ENCODE assay signal across 26 mouse cellular contexts in genomic region chr16:64876631-64877265, GRCm38 (mm10). TPM values are rescaled to one million over a fixed set of nuclear protein-coding genes. Genes with fewer than 3 reads are reported as not detected.
DNase-seq lines count a peak whose midpoint lies in the region; ATAC-seq and TF ChIP-seq lines count a peak whose summit lies in the region.
"Had no signal": no experiment of that assay in that cellular context is flagged by ENCODE, and none has a peak within 500 bp of the region (broad histone marks: within the 10 kb centered on the region; RNA-seq: fewer than 3 reads in every experiment).

No protein-coding gene starts in this region.

- no peaks in the 10 kb centered on the region for H3K36me3 ChIP-seq in lung, postnatal 0 days (ENCODE audit: insufficient read depth, low read length)
- H3K36me3 ChIP-seq in CH12.LX (replicated peaks in 1 of 2; ENCODE audit: control insufficient read depth in 1 of 2, insufficient read depth in 1 of 2, low read length in 1 of 2) (no peaks in the 10 kb centered on the region), MEL (ENCODE audit: control insufficient read depth in 1 of 2, insufficient read depth in 2 of 2, low read length in 2 of 2) (peaks cover 0 to 22% of the 10 kb centered on the region in 2 experiments; a peak in 2 of 4 replicates)
- no peaks in the 10 kb centered on the region for H3K36me3 ChIP-seq in intestine, postnatal 0 days (ENCODE audit: control insufficient read depth, insufficient read depth)
- H3K36me3 ChIP-seq: embryonic facial prominence, embryonic 12.5 days; heart, embryonic 12.5 days; limb, embryonic 13.5 days; midbrain, embryonic 12.5 days; neural tube, embryonic 13.5 days had no signal

- no peaks in the 10 kb centered on the region for H3K4me1 ChIP-seq in lung, postnatal 0 days (ENCODE audit: insufficient read depth, low read depth, low read length)
- H3K4me1 ChIP-seq in CH12.LX (ENCODE audit: control insufficient read depth in 1 of 2, insufficient read depth in 2 of 2) (peaks cover 3 to 20% of the 10 kb centered on the region in 2 experiments; a peak in 3 of 4 replicates), MEL (ENCODE audit: control insufficient read depth in 1 of 2, insufficient read depth in 2 of 2, low read length in 2 of 2) (peaks cover 3 to 13% of the 10 kb centered on the region in 2 experiments)
- H3K4me1 ChIP-seq in intestine, postnatal 0 days (replicated peaks; ENCODE audit: control insufficient read depth, insufficient read depth, low read length), result no peaks in the 10 kb centered on the region
- H3K4me1 ChIP-seq: embryonic facial prominence, embryonic 12.5 days; heart, embryonic 12.5 days; limb, embryonic 13.5 days had no signal

- H3K9me3 ChIP-seq in lung, postnatal 0 days (ENCODE audit: low read length), result no peaks in the 10 kb centered on the region
- no peaks in the 10 kb centered on the region for H3K9me3 ChIP-seq in CH12.LX (replicated peaks; ENCODE audit: low read length)
- no peaks in the 10 kb centered on the region for H3K9me3 ChIP-seq in MEL (replicated peaks; ENCODE audit: insufficient read depth, low read length)
- no peaks in the 10 kb centered on the region for H3K9me3 ChIP-seq in intestine, postnatal 0 days (ENCODE audit: control insufficient read depth)
- H3K9me3 ChIP-seq: embryonic facial prominence, embryonic 12.5 days; heart, embryonic 12.5 days; limb, embryonic 13.5 days; megakaryocyte, embryonic 14.5 days; midbrain, embryonic 12.5 days; neural tube, embryonic 13.5 days had no signal

- in situ Hi-C loops in CH12.LX (cut with MboI; ENCODE audit: low pct_ligation_motif_present, low pct_unique_long_range_greater_than_20kb, low sequenced_read_pairs), result loop anchor here (5.0 kb wide), 1 partner anchor 109 kb away; no protein-coding TSS in a partner anchor

- no peak for DNase-seq in lung, postnatal 0 days (ENCODE audit: low spot score)
- DNase-seq in lung, postnatal 14 days, result no peak
- DNase-seq in CH12.LX (ENCODE audit: extremely low read depth) (no peak), MEL (ENCODE audit: low read depth, low spot score) (peak; percentile 43)
- DNase-seq in adrenal gland, postnatal 36 days, result no peak
- DNase-seq: adrenal gland, adult 8-10 months; cerebellum, adult 11 months; cerebellum, adult 9-11 months; embryo, embryonic 11 days; heart, postnatal 4 days; kidney, adult 11 months; kidney, postnatal 25 days; thymus, adult 2 months; thymus, postnatal 36 days had no signal

- dilution Hi-C loops in CH12.LX (cut with MboI; ENCODE audit: extremely low pct_ligation_motif_present, extremely low pct_unique_long_range_greater_than_20kb, low sequenced_read_pairs), result no loop called here

- no peaks in the 10 kb centered on the region for H3K27me3 ChIP-seq in lung, postnatal 0 days (replicated peaks; ENCODE audit: insufficient read depth, low read length)
- H3K27me3 ChIP-seq in CH12.LX (replicated peaks), result no peaks in the 10 kb centered on the region
- H3K27me3 ChIP-seq in MEL (ENCODE audit: control insufficient read depth in 1 of 2, insufficient read depth in 2 of 2, low read length in 2 of 2), result no peaks in the 10 kb centered on the region
- H3K27me3 ChIP-seq in intestine, postnatal 0 days (replicated peaks; ENCODE audit: control insufficient read depth, insufficient read depth, low read length), result no peaks in the 10 kb centered on the region
- H3K27me3 ChIP-seq: embryonic facial prominence, embryonic 12.5 days; heart, embryonic 12.5 days; limb, embryonic 13.5 days; megakaryocyte, embryonic 14.5 days; midbrain, embryonic 12.5 days; neural tube, embryonic 13.5 days had no signal

- TF ChIP-seq RAD21 in CH12.LX (IDR thresholded peaks at IDR 0.05; ENCODE audit: low read depth, low read length) (no peak), MEL (IDR thresholded peaks at IDR 0.05; ENCODE audit: low read depth, low read length) (no peak)

- TF ChIP-seq CTCF in lung, postnatal 0 days (IDR thresholded peaks at IDR 0.05), result no peak
- TF ChIP-seq CTCF in CH12.LX (conservative IDR thresholded peaks at IDR 0.05 in 1 of 2, IDR thresholded peaks at IDR 0.05 in 1 of 2; ENCODE audit: low read depth in 2 of 2, low read length in 2 of 2) (no peak), MEL (IDR thresholded peaks at IDR 0.05 in 2 of 3, conservative IDR thresholded peaks at IDR 0.05 in 1 of 3; ENCODE audit: control insufficient read depth in 1 of 3, insufficient read depth in 1 of 3, low read depth in 2 of 3, low read length in 3 of 3, poor library complexity in 1 of 3, severe bottlenecking in 1 of 3) (no peak)
- TF ChIP-seq CTCF in intestine, postnatal 0 days (IDR thresholded peaks at IDR 0.05; ENCODE audit: low read depth), result no peak

- no peak overlapping the region for H3K4me3 ChIP-seq in lung, postnatal 0 days (ENCODE audit: low read depth, low read length)
- H3K4me3 ChIP-seq in CH12.LX (replicated peaks in 1 of 3; ENCODE audit: low read depth in 2 of 3, low read length in 2 of 3, poor library complexity in 1 of 3) (no peak overlapping the region), MEL (ENCODE audit: control insufficient read depth in 1 of 2, insufficient read depth in 1 of 2, low read depth in 2 of 2, low read length in 2 of 2) (no peak overlapping the region)
- no peak overlapping the region for H3K4me3 ChIP-seq in intestine, postnatal 0 days (ENCODE audit: low read depth, low read length)
- H3K4me3 ChIP-seq: embryonic facial prominence, embryonic 12.5 days; heart, embryonic 12.5 days; left cerebral cortex, adult 2 months; limb, embryonic 13.5 days; megakaryocyte, embryonic 14.5 days; midbrain, embryonic 12.5 days; neural tube, embryonic 13.5 days had no signal

- H3K9ac ChIP-seq in lung, postnatal 0 days (replicated peaks; ENCODE audit: low read depth), result no peak overlapping the region
- H3K9ac ChIP-seq in CH12.LX (ENCODE audit: insufficient read depth, low read depth) (no peak overlapping the region), MEL (ENCODE audit: control insufficient read depth, low read depth, low read length, poor library complexity, severe bottlenecking) (0 out of 2 replicates have a peak overlapping the region, but pooled peaks have one; percentile 16)
- no peak overlapping the region for H3K9ac ChIP-seq in intestine, postnatal 0 days (ENCODE audit: low read depth, low read length)
- H3K9ac ChIP-seq: embryonic facial prominence, embryonic 12.5 days; heart, embryonic 12.5 days; hindbrain, embryonic 14.5 days; limb, embryonic 13.5 days; midbrain, embryonic 12.5 days; neural tube, embryonic 13.5 days had no signal

- no peak overlapping the region for H3K4me2 ChIP-seq in lung, postnatal 0 days (replicated peaks; ENCODE audit: low read depth, low read length)
- no peak overlapping the region for H3K4me2 ChIP-seq in CH12.LX (ENCODE audit: insufficient read depth, low read depth, poor library complexity, severe bottlenecking)
- H3K4me2 ChIP-seq in intestine, postnatal 0 days (replicated peaks; ENCODE audit: low read depth), result no peak overlapping the region
- H3K4me2 ChIP-seq: embryonic facial prominence, embryonic 12.5 days; heart, embryonic 12.5 days; hindbrain, embryonic 14.5 days; limb, embryonic 13.5 days; liver, embryonic 11.5 days; midbrain, embryonic 12.5 days; neural tube, embryonic 13.5 days had no signal

- H3K79me2 ChIP-seq in CH12.LX (replicated peaks; ENCODE audit: control insufficient read depth, extremely low read depth, insufficient read depth, poor library complexity, severe bottlenecking), result no peaks in the 10 kb centered on the region
- peaks cover 3% of the 10 kb centered on the region; the same call in 1 of the 2 replicates for H3K79me2 ChIP-seq in MEL (ENCODE audit: control insufficient read depth, insufficient read depth, low read length, poor library complexity)

- no peak for TF ChIP-seq POLR2A in CH12.LX (IDR thresholded peaks at IDR 0.05; ENCODE audit: low read depth, low read length)
- no peak for TF ChIP-seq POLR2A in MEL (IDR thresholded peaks at IDR 0.05; ENCODE audit: control insufficient read depth in 1 of 2, insufficient read depth in 1 of 2, low read depth in 1 of 2, low read length in 2 of 2, poor library complexity in 1 of 2)

- WGBS in lung, postnatal 0 days, result 59% methylated on average over 4 of the region's 4 CpGs
- WGBS in intestine, postnatal 0 days, result 77% methylated on average over 4 of the region's 4 CpGs

- no peak for ATAC-seq in lung, postnatal 0 days
- peak; percentile 21; the same call in 1 of the 2 replicates for ATAC-seq in neutrophil, adult 5-6 weeks (ENCODE audit: extremely low read depth, insufficient number of reproducible peaks, low FRiP score, poor library complexity, severe bottlenecking)
- no peak for ATAC-seq in intestine, postnatal 0 days
- ATAC-seq: forebrain, embryonic 16.5 days had no signal

- no peak for TF ChIP-seq EP300 in lung, postnatal 0 days (IDR thresholded peaks at IDR 0.05)
- no peak for TF ChIP-seq EP300 in CH12.LX (IDR thresholded peaks at IDR 0.05; ENCODE audit: low read length)
- no peak for TF ChIP-seq EP300 in MEL (IDR thresholded peaks at IDR 0.05; ENCODE audit: low read depth in 1 of 2, low read length in 2 of 2)

- H3K27ac ChIP-seq in lung, postnatal 0 days (ENCODE audit: low read length), result peak overlapping the region; percentile 3; the same call in 1 of the 2 replicates
- H3K27ac ChIP-seq in CH12.LX (ENCODE audit: insufficient read depth, low read depth), result no peak overlapping the region
- peak overlapping the region; percentile 2; the same call in 1 of the 2 replicates for H3K27ac ChIP-seq in MEL (ENCODE audit: control insufficient read depth, low read depth, low read length)
- no peak overlapping the region for H3K27ac ChIP-seq in intestine, postnatal 0 days (ENCODE audit: low read depth, low read length)
- H3K27ac ChIP-seq: embryonic facial prominence, embryonic 12.5 days; hindbrain, embryonic 14.5 days; left cerebral cortex, adult 2 months; limb, embryonic 13.5 days; midbrain, embryonic 12.5 days; neural tube, embryonic 13.5 days had no signal

RNA-seq across cellular contexts. Expression of gene Cggbp1, which starts 25.0 kb away (rescaled TPM):
- 45.8 and 53.6 TPM in 2 replicates for polyA plus RNA-seq in lung, postnatal 0 days (2015; fragmentation: Nextera tagmentation; extraction: Ambion mirVana)
- total RNA-seq in CH12.LX (2012; rRNA removed), result 38.5 and 42.1 TPM in 2 replicates
- total RNA-seq in CH12.LX (2014; rRNA removed), result 71.1 and 88.5 TPM in 2 replicates
- polyA plus RNA-seq in CH12.LX (2012; ENCODE audit: insufficient read length, low read depth), result 82.6 and 86.5 TPM in 2 replicates
- 35.1 and 36.3 TPM in 2 replicates for total RNA-seq in MEL (2012; rRNA removed)
- 10 to 100 TPM; 62.2 to 65.5 TPM for polyA plus RNA-seq in MEL (2012; ENCODE audit: insufficient read depth in 1 of 2, insufficient read length in 2 of 2, low read depth in 1 of 2, low replicate concordance in 2 of 2, missing spikeins in 1 of 2)
- total RNA-seq in neutrophil, adult 5-6 weeks (2017), result 102 and 103 TPM in 2 replicates
- 100 to 1,000 TPM; 131 to 157 TPM for total RNA-seq in adrenal gland, postnatal 36 days (2021)
- polyA plus RNA-seq in intestine, postnatal 0 days (2015; fragmentation: Nextera tagmentation; extraction: Ambion mirVana), result 34.4 and 37.7 TPM in 2 replicates

RNA-seq across cellular contexts. Expression of gene Zfp654, which starts 25.3 kb away (rescaled TPM):
- polyA plus RNA-seq in lung, postnatal 0 days (2015; fragmentation: Nextera tagmentation; extraction: Ambion mirVana), result 3.7 and 4.1 TPM in 2 replicates
- total RNA-seq in CH12.LX (2012; rRNA removed) (5.2 and 7.1 TPM in 2 replicates), CH12.LX (2014; rRNA removed) (22.6 and 24.7 TPM in 2 replicates), MEL (2012; rRNA removed) (5.0 and 5.9 TPM in 2 replicates)
- polyA plus RNA-seq in CH12.LX (2012; ENCODE audit: insufficient read length, low read depth) (5.1 and 6.5 TPM in 2 replicates), MEL (2012; ENCODE audit: insufficient read depth in 1 of 2, insufficient read length in 2 of 2, low read depth in 1 of 2, low replicate concordance in 2 of 2, missing spikeins in 1 of 2) (10 to 100 TPM in 1 of 2 experiments, 1 to 10 TPM in 1; 6.9 to 61.6 TPM)
- 19.4 and 21.5 TPM in 2 replicates for total RNA-seq in neutrophil, adult 5-6 weeks (2017)
- total RNA-seq in adrenal gland, postnatal 36 days (2021), result 10 to 100 TPM; 18.7 to 23.3 TPM
- polyA plus RNA-seq in intestine, postnatal 0 days (2015; fragmentation: Nextera tagmentation; extraction: Ambion mirVana), result 2.5 and 2.8 TPM in 2 replicates

Comparison
In these comparisons a context has a peak if more than half of its experiments do, and no peak if none do; other contexts are left out.
1. H3K27ac ChIP-seq: peak in lung, postnatal 0 days (single experiment) and MEL (single experiment); none in CH12.LX (single experiment) and intestine, postnatal 0 days (single experiment).